Mouse (Mus musculus): ENCODE results near the gene Hip1r. TPM values are rescaled to one million over a fixed set of nuclear protein-coding genes. Genes with fewer than 3 reads are reported as not detected.

Hip1r gene
- polyA plus RNA-seq, 1 experiment from 2014 or later = 31.2 TPM

- Histone ChIP-seq H3K9ac (ENCODE audit: low read length) (no peak overlapping the region), H3K27ac (ENCODE audit: low read length) (no peak overlapping the region), H3K27me3 (ENCODE audit: control insufficient read depth, insufficient read depth, low read length) (no peaks in the 10 kb centered on the region), H3K36me3 (ENCODE audit: control insufficient read depth, insufficient read depth, low read length) (no peaks in the 10 kb centered on the region; the same call in 1 of the 2 replicates), H3K4me1 (ENCODE audit: control insufficient read depth, insufficient read depth, low read length) (peaks cover 45% of the 10 kb centered on the region), H3K4me2 (ENCODE audit: low read depth, low read length) (no peak overlapping the region), H3K9me3 (replicated peaks; ENCODE audit: control insufficient read depth, low read length) (no peaks in the 10 kb centered on the region), H3K4me3 (replicated peaks; ENCODE audit: low read length) (no peak overlapping the region)
- WGBS = 75% methylated on average over 7 of the region's 7 CpGs
- ATAC-seq (ENCODE audit: insufficient read depth, low FRiP score) = no peak
These were observed 48.9 kb downstream of the Hip1r start for GRCm38 (mm10) chr5:124022365-124022764.

- Histone ChIP-seq H3K36me3 (ENCODE audit: control insufficient read depth, insufficient read depth, low read length) (no peaks in the 10 kb centered on the region; the same call in 1 of the 2 replicates), H3K9me3 (replicated peaks; ENCODE audit: control insufficient read depth, low read length) (no peaks in the 10 kb centered on the region), H3K4me1 (ENCODE audit: control insufficient read depth, insufficient read depth, low read length) (peaks cover 48% of the 10 kb centered on the region), H3K27me3 (ENCODE audit: control insufficient read depth, insufficient read depth, low read length) (no peaks in the 10 kb centered on the region), H3K4me3 (replicated peaks; ENCODE audit: low read length) (no peak overlapping the region), H3K9ac (ENCODE audit: low read length) (no peak overlapping the region; the same call in 1 of the 2 replicates), H3K4me2 (ENCODE audit: low read depth, low read length) (no peak overlapping the region), H3K27ac (ENCODE audit: low read length) (peak overlapping the region; percentile 17; the same call in 1 of the 2 replicates)
- ATAC-seq (ENCODE audit: insufficient read depth, low FRiP score) = no peak
- WGBS = 72% methylated on average over 6 of the region's 6 CpGs
These were observed 51.2 kb downstream of the Hip1r start for GRCm38 (mm10) chr5:124024677-124025076.

GRCm38 (mm10) chr5:124025146-124025545, 51.7 kb downstream of the Hip1r start:
- no peak for ATAC-seq (ENCODE audit: insufficient read depth, low FRiP score)
- Histone ChIP-seq H3K27me3 (ENCODE audit: control insufficient read depth, insufficient read depth, low read length) (no peaks in the 10 kb centered on the region), H3K27ac (ENCODE audit: low read length) (peak overlapping the region; percentile 17; the same call in 1 of the 2 replicates), H3K4me3 (replicated peaks; ENCODE audit: low read length) (no peak overlapping the region), H3K4me1 (ENCODE audit: control insufficient read depth, insufficient read depth, low read length) (peaks cover 49% of the 10 kb centered on the region), H3K9ac (ENCODE audit: low read length) (no peak overlapping the region; the same call in 1 of the 2 replicates), H3K9me3 (replicated peaks; ENCODE audit: control insufficient read depth, low read length) (no peaks in the 10 kb centered on the region), H3K4me2 (ENCODE audit: low read depth, low read length) (no peak overlapping the region), H3K36me3 (ENCODE audit: control insufficient read depth, insufficient read depth, low read length) (no peaks in the 10 kb centered on the region; the same call in 1 of the 2 replicates)
- 58% methylated on average over 9 of the region's 9 CpGs for WGBS

GRCm38 (mm10) chr5:124025587-124026441, 52.4 kb downstream of the Hip1r start:
- no peak; the same call in 1 of the 2 replicates for ATAC-seq (ENCODE audit: insufficient read depth, low FRiP score)
- no peaks in the 10 kb centered on the region for H3K27me3 ChIP-seq (ENCODE audit: control insufficient read depth, insufficient read depth, low read length)
- H3K4me2 ChIP-seq (ENCODE audit: low read depth, low read length) = no peak overlapping the region
- no peaks in the 10 kb centered on the region; the same call in 1 of the 2 replicates for H3K36me3 ChIP-seq (ENCODE audit: control insufficient read depth, insufficient read depth, low read length)
- peak overlapping the region; percentile 25; the same call in 1 of the 2 replicates for H3K9ac ChIP-seq (ENCODE audit: low read length)
- peak overlapping the region; percentile 17; the same call in 1 of the 2 replicates for H3K27ac ChIP-seq (ENCODE audit: low read length)
- WGBS = 78% methylated on average over 15 of the region's 15 CpGs
- no peaks in the 10 kb centered on the region for H3K9me3 ChIP-seq (replicated peaks; ENCODE audit: control insufficient read depth, low read length)
- H3K4me1 ChIP-seq (ENCODE audit: control insufficient read depth, insufficient read depth, low read length) = peaks cover 56% of the 10 kb centered on the region
- H3K4me3 ChIP-seq (replicated peaks; ENCODE audit: low read length) = no peak overlapping the region

GRCm38 (mm10) chr5:124026568-124026967, 53.1 kb downstream of the Hip1r start:
- Histone ChIP-seq H3K36me3 (ENCODE audit: control insufficient read depth, insufficient read depth, low read length) (no peaks in the 10 kb centered on the region; the same call in 1 of the 2 replicates), H3K27ac (ENCODE audit: low read length) (no peak overlapping the region), H3K4me2 (ENCODE audit: low read depth, low read length) (no peak overlapping the region), H3K9ac (ENCODE audit: low read length) (peak overlapping the region; percentile 18; the same call in 1 of the 2 replicates), H3K9me3 (replicated peaks; ENCODE audit: control insufficient read depth, low read length) (no peaks in the 10 kb centered on the region), H3K27me3 (ENCODE audit: control insufficient read depth, insufficient read depth, low read length) (no peaks in the 10 kb centered on the region), H3K4me3 (replicated peaks; ENCODE audit: low read length) (no peak overlapping the region), H3K4me1 (ENCODE audit: control insufficient read depth, insufficient read depth, low read length) (peaks cover 62% of the 10 kb centered on the region)
- 83% methylated on average over 5 of the region's 5 CpGs for WGBS
- ATAC-seq (ENCODE audit: insufficient read depth, low FRiP score) = no peak

GRCm38 (mm10) chr5:124027702-124028470, 54.5 kb downstream of the Hip1r start:
- 68% methylated on average over 19 of the region's 19 CpGs for WGBS
- Histone ChIP-seq H3K4me1 (ENCODE audit: control insufficient read depth, insufficient read depth, low read length) (peaks cover 62% of the 10 kb centered on the region), H3K27me3 (ENCODE audit: control insufficient read depth, insufficient read depth, low read length) (no peaks in the 10 kb centered on the region), H3K36me3 (ENCODE audit: control insufficient read depth, insufficient read depth, low read length) (no peaks in the 10 kb centered on the region), H3K4me2 (ENCODE audit: low read depth, low read length) (peak overlapping the region; percentile 11), H3K9me3 (replicated peaks; ENCODE audit: control insufficient read depth, low read length) (no peaks in the 10 kb centered on the region), H3K4me3 (replicated peaks; ENCODE audit: low read length) (no peak overlapping the region), H3K27ac (ENCODE audit: low read length) (peak overlapping the region; percentile 29; the same call in 1 of the 2 replicates), H3K9ac (ENCODE audit: low read length) (peak overlapping the region; percentile 44; the same call in 1 of the 2 replicates)
- ATAC-seq (ENCODE audit: insufficient read depth, low FRiP score) = no peak

- Histone ChIP-seq H3K4me2 (ENCODE audit: low read depth, low read length) (no peak overlapping the region), H3K27ac (ENCODE audit: low read length) (no peak overlapping the region; the same call in 1 of the 2 replicates), H3K9me3 (replicated peaks; ENCODE audit: control insufficient read depth, low read length) (no peaks in the 10 kb centered on the region), H3K27me3 (ENCODE audit: control insufficient read depth, insufficient read depth, low read length) (no peaks in the 10 kb centered on the region), H3K9ac (ENCODE audit: low read length) (peak overlapping the region; percentile 44; the same call in 1 of the 2 replicates), H3K36me3 (ENCODE audit: control insufficient read depth, insufficient read depth, low read length) (no peaks in the 10 kb centered on the region), H3K4me1 (ENCODE audit: control insufficient read depth, insufficient read depth, low read length) (peaks cover 62% of the 10 kb centered on the region), H3K4me3 (replicated peaks; ENCODE audit: low read length) (no peak overlapping the region)
- WGBS = 61% methylated on average over 7 of the region's 7 CpGs
- no peak for ATAC-seq (ENCODE audit: insufficient read depth, low FRiP score)
These were observed 55.3 kb downstream of the Hip1r start for GRCm38 (mm10) chr5:124028680-124029079.

GRCm38 (mm10) chr5:124029220-124030035, 56.0 kb downstream of the Hip1r start:
- Histone ChIP-seq H3K4me3 (replicated peaks; ENCODE audit: low read length) (peak overlapping the region; percentile 77; the same call in 1 of the 2 replicates), H3K4me1 (ENCODE audit: control insufficient read depth, insufficient read depth, low read length) (peaks cover 60% of the 10 kb centered on the region), H3K27me3 (ENCODE audit: control insufficient read depth, insufficient read depth, low read length) (no peaks in the 10 kb centered on the region), H3K27ac (ENCODE audit: low read length) (0 out of 2 replicates have a peak overlapping the region, but pooled peaks have one; percentile 95), H3K36me3 (ENCODE audit: control insufficient read depth, insufficient read depth, low read length) (no peaks in the 10 kb centered on the region), H3K4me2 (ENCODE audit: low read depth, low read length) (peak overlapping the region; percentile 63), H3K9ac (ENCODE audit: low read length) (no peak overlapping the region), H3K9me3 (replicated peaks; ENCODE audit: control insufficient read depth, low read length) (no peaks in the 10 kb centered on the region)
- 74% methylated on average over 19 of the region's 19 CpGs for WGBS
- no peak for ATAC-seq (ENCODE audit: insufficient read depth, low FRiP score)

Measured in stomach, embryonic 16.5 days (tissue).